Mouse (Mus musculus) heart, postnatal 4 days (tissue): ENCODE measurements around the gene Pde10a. TPM values are rescaled to one million over a fixed set of nuclear protein-coding genes. Genes with fewer than 3 reads are reported as not detected.
A peak's percentile ranks its signal among the peaks of the same experiment; 100 is the strongest.

Source experiments
- DNase-seq: peaks from one replicate; pipeline ENCODE4 v3.0.0; 2021
- total RNA-seq, 2 experiments: library from RNA; stranded (reverse); gene quantifications; 2 replicates each; pipeline ENCODE4 v1.2.3; 2021

Pde10a gene
- 1 to 10 TPM; 5.5 to 8.1 TPM for total RNA-seq

DNA sequence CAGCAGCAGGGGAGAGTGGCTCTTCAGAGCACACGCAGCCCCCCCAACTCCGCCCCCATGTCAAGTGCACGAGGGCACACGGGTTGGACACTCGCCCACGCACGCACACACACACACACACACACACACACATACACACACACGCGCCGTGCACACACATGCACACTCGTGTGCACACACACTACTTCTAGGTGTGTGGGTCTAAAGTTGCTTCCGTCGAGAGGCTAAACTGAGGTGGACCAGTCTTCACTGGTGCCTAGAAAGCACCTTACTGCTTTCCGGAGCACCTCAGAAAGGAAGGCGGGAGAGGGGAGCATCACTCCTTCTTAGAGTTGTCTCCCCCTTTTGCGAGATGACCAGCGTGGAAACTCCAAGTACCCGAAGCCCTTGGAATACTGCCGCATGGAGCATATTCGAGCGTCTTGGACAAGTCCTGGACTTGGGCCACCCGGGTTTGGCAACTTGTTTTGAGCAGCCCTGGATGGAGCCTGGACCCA lies at the start of gene Pde10a:
Gene Pde10a (plus strand): TSS at position 148 of the 497 bp plus-strand sequence.
- peak; percentile 49 for DNase-seq

DNA sequence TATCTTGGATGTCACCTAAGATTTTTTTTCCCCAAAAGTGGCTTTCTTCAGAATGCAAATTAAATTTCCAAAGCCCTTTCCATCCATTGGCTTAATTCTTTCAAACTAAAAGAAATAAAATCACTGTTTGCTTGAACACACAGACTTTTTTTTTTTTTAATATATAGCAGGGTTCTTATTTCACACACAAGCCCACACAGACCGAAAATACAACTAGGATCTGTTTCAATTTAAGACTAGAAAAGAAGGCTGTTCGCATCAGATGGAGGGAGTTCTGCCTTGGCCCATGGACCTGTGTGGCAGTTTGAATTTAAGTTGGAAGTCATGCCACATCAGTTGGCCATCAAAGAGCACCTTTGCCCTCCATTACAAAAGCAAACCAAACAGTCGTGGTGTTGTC lies 46.6 kb upstream of the Pde10a start:
- DNase-seq = no peak

DNA sequence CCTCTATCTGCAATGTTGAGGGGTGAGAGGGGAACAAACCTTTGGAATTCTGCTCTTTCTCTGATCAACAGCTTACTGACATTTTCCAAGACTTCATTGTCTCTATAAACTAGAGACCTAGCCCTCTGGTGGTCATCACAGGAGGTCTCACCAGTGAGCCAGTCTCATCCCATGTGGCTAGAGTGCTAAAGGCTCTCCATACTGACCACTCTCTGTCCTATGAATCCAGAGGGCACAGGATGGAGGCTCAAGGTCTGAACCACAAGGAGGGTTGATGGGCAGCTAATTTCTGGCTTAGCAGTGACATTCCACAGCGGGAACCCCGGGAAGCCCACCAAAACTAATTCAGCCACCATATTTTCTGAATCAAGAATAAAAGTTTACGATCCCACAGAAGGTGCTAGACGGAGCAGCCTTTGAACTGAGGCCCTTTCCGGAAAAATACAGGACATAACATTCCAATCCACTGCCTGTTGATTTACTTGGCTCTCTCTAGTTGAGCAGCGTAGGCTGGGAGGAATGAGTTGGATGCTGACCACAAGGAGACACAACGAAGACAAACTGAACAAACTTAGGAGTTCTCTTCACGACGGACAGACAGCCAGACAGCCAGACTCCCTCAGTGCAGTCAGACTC lies 45.6 kb upstream of the Pde10a start:
- DNase-seq = no peak

DNA sequence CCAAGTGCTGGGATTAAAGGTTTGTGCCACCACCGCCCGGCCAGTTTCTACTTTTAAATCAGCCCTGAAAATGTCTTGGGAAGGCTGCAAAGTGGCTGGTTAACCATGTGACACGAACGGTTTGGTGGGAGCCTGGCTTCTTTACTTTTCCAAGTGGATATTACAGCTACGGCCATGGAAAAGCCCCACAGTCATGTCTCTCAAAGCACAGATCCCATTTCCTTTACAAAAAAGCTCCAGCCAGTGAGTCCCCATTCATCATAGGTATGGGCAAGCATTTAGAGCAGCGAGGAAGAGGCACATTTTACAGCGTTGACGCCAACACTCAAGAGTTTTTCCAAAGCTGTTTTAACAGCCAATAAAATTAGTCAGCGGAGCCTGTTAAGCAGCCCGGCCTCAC lies 43.4 kb upstream of the Pde10a start:
- DNase-seq = no peak

DNA sequence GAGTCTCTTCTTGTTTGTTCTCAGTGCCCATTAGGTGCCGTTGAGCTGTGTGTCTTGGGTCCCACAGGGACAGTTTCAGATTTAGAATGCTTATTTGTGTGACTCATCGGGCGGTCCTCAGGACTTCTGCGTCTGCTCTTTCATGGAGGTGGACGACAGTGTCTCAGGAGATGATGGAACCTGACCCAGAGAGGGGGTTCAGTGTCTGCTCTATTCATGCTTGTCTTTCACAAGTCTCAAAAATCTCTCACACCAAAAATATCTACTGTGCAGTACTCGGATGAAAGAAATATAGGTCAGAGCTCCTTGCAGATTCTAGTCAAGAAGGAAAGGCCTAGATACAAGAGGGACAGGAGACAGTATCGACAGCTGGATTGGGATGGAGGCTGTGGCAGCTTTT lies 42.3 kb upstream of the Pde10a start:
- no peak for DNase-seq

DNA sequence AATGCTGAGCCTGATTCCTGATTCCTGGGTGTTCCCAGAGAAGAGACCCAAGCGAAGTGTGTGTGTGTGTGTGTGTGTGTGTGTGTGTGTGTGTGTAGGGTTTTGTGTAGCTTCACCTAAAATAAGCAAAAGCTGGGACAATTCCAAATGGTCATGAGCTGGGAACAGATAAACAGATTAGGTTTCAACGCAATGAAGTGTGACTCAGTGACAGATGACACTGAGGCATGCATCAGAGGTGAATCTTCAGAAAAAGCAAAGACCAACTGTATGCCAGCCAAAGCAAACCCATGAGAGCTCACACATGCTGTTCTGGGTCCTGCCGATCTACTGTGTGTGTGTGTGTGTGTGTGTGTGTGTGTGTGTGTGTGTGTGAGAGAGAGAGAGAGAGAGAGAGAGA lies 40.9 kb upstream of the Pde10a start:
- DNase-seq = no peak

DNA sequence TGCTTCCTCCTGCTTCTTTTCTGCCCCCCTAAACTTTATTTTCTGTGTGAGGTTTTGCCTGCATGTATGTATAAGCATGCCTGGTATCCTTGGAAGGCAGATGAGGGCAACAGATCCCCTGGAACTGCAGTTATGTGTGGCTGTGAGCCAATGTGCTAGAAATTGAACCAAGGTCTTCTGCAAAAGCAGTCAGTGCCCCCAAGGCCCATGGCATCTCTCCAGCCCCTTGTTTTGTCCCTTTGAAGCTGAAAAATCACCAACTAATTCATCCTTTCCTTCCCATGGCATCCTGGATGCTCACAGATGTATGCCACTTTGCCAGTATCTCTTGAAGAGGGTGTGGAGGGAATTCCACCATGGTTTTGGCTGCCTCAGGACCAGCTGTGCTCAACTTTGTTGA lies 40.0 kb upstream of the Pde10a start:
- DNase-seq = no peak

DNA sequence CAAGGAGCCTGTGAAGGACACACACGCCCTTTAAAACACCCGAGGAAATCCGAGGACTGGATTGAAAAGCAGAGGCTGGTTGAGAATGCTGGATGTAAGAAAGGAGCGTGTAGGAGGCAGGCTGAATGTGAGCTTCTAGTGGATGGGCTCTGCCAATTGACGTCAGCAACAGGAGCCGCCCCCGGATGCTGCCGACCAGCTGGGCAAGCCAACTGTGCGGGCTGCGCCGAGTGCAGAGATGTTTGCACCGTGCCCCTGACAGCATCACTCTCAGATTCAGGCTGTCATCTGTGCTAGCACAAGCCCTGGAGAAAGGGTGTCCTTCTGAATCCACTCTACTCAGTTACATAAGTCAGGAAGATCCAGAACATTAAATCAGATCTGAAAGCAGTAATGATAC lies 37.3 kb upstream of the Pde10a start:
- DNase-seq = peak; percentile 66

DNA sequence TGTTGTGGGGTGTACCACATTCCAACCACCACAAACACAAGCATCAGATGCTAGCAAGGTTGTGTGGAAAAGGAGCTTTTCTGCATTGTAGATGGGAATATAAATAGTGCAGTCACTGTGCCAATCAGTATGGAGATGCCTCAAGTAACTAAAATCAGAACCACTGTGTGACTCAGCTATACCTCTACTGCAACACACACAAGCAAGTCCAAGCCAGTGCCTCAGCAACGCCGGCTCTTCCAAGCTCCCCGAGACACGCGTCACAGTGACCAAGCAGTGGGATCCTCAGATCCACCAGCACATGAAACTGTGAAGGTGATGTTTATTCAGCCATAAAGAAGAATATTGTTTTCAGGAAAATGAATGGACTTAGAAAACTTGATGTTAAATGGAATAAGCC lies 34.2 kb upstream of the Pde10a start:
- DNase-seq = no peak

DNA sequence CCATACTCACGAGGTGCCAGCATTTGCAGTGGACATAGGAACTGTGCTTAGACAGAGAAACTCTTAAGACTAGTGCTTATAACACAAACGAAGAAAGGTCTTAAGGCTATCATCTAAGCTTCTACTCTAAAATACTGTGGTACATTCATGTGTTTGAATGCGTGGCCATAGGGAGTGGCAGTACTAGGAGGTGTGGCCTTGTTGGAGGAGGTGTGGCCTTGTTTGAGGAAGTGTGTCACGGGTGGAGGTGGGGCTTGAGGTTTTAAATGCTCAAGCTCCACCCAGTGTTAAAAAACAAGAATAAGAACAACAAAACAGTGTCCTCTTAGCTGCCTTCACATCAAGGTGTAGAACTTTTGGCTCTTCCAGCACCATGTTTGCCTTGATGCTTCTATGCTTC lies 31.7 kb upstream of the Pde10a start:
- no peak for DNase-seq

DNA sequence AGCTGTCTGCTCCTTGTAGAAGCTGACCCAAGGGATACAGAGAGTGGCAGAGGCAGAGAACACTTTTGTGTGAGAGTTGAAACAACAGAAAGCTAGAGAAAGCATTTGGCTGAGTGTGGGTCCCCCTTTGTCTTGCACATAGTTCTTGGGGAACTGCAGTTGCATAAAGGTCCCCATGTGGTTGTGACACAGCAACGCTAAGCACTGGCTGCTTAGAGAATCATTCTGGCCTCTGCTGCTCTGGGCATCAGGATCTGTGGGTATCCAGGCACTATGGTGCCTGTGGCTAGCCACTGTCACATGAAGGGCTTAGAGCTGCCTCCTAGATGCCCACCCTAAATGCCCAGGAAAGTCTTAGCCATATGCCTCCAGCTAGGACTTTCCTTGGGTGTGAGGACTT lies 27.0 kb upstream of the Pde10a start:
- no peak for DNase-seq

DNA sequence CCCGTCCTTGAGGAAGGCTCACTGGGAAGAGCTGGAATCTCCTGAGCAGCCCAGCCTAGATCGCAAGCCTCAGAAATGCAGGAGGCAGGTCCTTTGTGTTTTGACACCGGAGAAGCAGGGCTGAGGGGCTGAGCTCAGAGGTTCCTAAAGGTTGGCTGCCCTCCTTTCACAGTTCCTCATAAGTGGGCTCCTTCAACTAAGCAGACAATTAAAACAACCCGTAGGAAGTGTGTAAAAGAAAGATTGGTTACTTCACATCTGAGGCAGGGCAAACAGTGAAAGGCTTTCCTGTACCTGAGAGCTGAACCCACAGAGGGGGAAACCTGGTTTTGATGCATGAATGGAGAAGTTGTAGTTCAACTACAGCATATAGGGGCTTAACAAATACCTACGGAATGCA lies 26.5 kb upstream of the Pde10a start:
- no peak for DNase-seq

DNA sequence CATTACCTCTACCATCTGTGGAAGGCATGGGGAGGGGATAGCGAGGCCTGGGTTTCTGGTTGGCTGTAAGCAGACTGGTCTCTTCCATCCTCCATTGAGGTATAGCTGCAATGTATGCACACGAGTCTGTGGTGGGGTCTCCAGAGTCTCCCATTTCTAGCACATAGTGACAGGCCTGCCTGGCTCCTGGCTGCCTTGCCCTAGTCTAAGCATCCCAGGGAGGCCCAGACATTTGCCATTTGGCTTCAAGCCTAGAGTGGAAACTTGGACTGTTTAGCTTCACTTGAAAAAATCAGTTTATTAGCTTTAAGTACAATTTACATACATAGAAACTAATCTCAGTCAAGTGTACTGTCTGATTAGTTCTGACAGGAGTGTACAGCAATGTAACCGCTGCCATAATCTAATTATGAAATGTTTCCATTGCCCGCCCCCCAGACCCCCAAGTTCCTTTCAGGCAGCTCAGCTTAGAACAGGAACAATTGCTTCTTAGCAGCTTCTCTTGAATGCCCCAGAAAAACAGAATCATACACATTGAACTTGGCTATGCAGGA lies 25.5 kb upstream of the Pde10a start:
- no peak for DNase-seq

DNA sequence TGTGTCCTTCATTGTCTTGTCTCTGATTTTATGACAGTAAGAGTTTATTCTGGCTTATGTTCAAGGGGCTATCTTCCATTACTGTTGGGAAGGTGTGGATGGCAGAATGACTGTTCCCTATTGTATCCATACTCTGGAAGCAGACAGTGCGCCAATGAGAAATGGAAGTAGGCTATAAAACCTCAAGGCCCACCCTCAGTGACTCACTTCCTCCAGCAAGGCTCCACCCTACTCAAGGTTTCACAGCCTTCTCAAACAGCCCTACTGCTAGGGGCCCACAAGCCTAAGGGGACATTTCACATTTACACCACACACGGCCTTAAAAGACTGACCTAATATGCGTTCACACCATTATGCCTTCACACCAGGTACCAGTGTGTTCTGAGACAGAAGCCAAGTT lies 20.8 kb upstream of the Pde10a start:
- no peak for DNase-seq

DNA sequence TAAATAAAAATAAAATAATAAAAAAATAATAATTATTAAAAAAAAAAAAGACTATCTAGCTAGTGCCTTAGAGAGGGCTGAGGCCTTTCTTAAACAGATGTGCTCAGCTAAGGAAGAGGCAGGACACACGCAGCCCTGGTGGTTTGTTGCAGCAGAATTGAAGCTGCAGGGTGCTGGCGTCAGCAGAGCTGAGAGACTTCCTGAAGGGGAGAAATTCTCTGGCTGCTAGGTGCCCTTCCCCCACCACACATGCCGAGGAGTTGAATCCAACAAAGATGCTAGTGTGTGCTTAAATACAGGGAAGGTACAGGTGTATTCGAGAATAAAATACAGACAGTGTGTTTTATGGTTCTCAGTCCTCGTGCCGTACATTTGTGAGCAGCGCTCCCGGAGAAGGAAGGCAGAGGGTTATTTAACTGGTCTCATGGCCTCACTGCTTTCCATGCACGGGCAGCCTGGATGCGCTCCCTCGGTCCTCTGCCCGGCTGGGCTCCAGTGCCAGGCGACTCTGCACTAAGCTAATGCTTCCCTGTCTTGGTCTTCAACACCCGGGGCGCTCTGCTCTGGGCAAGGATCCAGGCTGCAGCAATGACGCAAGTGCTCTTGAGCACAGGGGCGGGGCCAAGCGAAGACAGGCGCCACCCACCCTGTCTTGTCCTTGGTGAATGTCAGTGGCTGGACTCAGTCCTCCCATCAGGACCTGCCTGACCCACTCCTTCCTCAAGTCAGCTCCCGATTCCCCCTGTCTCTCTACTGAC lies 19.3 kb upstream of the Pde10a start:
- DNase-seq = peak; percentile 94

DNA sequence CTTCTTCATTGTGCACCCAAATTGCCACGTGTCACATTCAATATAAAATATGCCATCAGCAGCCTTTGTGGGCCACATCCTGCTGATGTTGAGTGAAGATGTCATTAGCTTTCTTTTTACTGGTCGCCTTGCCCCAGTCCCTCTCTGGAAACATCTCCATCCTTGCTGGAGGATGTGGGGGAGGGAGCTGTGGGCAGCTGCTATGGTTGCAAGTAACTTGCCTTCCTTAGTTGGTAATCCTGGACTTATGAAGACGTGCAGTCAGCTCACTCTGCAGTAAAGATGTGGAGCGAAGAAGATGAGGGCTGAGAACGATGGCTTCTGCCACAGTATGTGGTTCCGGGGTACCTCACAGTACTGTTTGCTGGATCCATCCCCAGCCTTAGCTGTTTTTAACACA lies 18.4 kb upstream of the Pde10a start:
- no peak for DNase-seq

DNA sequence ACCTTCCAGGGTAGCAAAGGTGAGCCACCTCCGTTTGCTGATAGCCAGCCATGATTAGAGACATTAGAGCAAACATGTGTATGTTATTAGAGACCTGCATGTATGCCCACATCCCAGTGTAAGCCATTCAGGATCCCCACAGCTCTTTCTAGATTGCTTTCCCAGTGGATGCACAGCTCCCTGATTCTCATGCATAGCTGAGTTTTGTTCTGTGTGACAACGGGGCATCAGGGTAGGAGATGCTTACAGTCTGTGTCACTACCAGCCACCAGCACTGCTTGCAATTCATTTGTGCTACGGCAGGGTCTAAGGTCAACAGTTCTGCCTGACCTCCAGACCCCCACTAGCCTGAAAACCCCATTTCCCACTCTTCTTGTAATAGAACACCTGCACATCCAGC lies 17.5 kb upstream of the Pde10a start:
- no peak for DNase-seq

DNA sequence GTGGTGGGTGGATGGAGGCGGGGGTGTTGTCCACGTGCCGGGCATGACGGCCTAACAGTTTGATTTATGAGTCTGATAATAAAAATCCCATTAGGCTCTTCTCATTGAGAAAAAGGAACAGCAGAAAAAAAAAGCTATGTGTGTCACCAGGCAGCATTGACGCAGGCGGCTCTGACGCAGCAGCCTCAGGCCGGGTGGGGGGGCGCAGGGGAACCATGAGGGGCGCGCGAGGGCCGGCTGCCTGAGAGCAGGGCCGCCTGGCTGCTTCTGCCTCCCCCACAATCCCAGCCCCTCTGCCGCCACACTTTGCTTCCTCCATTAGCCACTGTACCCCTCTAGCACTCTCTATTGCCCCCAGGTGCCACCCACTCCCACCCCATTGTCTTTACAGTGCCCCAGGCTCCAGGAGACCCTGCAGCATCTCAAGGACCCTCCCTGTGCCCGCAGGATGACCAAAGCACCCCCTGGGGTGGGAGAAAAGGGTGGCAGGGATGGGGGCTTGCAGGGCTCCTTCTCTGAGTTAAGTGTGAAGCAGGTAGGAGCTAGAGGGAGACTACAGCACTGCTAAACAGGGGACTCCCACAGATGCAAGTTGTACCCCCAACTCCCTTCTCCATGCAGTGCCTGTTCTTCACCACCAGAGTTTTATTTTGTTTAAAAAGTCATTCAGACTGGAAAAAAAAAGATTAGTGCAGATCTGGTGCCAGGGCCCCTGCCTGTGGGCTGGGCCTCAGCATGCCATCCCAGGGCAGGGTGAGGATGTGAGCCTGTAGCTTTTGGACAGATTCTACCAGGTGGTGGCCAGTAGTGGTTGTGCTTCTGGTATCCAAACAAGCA lies 16.6 kb upstream of the Pde10a start:
- peak; percentile 87 for DNase-seq

DNA sequence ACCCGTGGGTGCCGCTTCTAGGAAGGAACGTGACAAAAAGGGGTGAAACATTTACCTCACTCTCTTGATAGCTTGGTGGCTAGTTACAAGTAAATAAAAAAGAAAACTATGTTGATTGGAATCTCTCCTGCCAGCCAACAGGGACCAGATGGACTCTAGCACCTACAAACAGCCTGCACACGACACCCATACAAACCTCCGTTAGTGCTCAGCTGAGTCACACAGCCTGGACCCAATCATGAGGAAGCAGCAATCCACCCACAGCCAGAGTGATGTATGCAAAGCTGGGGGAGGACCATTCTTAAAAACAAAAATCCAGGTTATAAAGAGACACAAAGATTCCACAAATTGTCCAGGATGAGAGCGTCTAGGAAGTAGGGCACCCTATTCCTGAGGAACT lies 9.2 kb upstream of the Pde10a start:
- DNase-seq = no peak

DNA sequence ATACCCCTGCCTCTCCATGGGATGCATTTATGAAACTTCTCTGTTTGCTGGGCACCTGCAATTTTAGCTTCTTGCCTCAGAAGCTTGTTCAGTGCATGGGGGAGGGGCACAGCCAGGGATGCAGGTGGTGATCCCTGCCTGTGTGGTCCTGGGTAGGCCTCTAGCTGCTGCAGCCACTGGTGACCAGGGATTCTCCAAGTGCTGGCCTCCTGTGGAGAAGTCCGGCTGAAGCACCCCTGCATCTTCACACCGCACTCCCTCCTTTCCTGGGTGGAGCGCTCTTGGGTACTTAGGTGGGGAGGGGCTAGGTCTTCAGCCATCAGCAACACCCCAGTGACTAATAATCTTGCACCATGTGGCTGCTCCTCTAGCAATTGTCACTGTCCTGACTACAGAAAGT lies 1.2 kb upstream of the Pde10a start:
- DNase-seq = peak; percentile 16

DNA sequence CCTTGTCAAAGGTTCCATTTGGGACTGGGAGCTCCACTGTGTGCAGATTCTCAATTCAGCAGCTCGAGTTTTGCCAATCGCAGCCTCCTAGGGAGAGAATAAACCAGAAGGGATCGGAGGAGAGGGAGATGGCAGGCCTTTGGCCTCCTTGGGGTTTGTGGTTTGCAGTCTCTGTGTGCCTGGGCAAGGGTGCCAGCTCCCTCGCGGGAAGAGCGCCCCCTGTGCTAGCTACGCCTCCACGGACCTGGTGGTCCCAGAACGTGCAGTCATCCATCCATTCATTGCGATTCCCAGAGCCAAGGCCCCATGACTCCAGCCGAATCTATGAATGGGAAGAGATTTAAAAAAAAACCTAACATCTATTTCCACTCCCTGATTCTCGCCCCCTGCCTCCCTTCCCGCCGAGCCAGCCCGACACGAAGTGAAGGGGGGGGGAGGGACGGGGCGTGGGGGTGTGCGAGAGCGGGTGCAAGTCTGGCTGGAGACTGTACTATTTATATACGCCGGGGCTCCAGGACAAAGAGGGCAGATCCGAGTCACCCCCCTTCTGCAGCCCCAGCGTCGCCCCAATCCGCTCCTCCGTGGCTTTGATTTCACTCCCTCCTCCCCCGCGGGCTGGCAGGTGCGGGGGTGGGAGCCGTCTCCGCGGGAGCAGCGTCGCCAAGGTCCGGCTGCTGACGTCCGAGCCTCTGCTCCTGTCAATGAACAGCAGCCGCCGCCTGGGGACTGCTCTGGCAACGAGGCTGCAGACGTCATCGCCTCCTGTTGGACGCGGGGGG lies 596 bp upstream of the Pde10a start:
- peak; percentile 90 for DNase-seq
